Mouse (Mus musculus) forebrain, embryonic 15.5 days (tissue): ENCODE measurements around the gene Kcnmb3. TPM values are rescaled to one million over a fixed set of nuclear protein-coding genes. Genes with fewer than 3 reads are reported as not detected.

ENCODE experiments used
- ATAC-seq: fragments of 200-750 bp; cut with Nextera tagmentation; replicated peaks from 2 replicates; pipeline ENCODE4 v1.8.0; 2017; ENCODE audit warnings: mild to moderate bottlenecking, moderate TSS enrichment, moderate library complexity
- H3K27ac ChIP-seq: fragments of 300-500 bp; sonication (generic); replicated peaks from 2 replicates; pipeline ENCODE4 v1.5.1; 2015; ENCODE audit warnings: mild to moderate bottlenecking, inconsistent platforms
- H3K27me3 ChIP-seq: fragments of 300-500 bp; sonication (generic); 2 replicates; pipeline ENCODE4 v1.6.1; 2015; ENCODE audit warnings: inconsistent platforms
- H3K36me3 ChIP-seq: fragments of 300-500 bp; sonication (generic); 2 replicates; pipeline ENCODE4 v1.6.1; 2015; ENCODE audit warnings: mild to moderate bottlenecking, inconsistent platforms
- H3K4me1 ChIP-seq: fragments of 300-500 bp; sonication (generic); 2 replicates; pipeline ENCODE4 v1.6.1; 2015; ENCODE audit warnings: inconsistent platforms
- H3K4me2 ChIP-seq: fragments of 300-500 bp; sonication (generic); replicated peaks from 2 replicates; pipeline ENCODE4 v1.6.1; 2015; ENCODE audit warnings: mild to moderate bottlenecking, inconsistent platforms
- H3K4me3 ChIP-seq: fragments of 300-500 bp; sonication (generic); 2 replicates; pipeline ENCODE4 v1.5.1; 2015; ENCODE audit warnings: mild to moderate bottlenecking, inconsistent platforms
- H3K9ac ChIP-seq: fragments of 300-500 bp; sonication (generic); replicated peaks from 2 replicates; pipeline ENCODE4 v1.6.1; 2015; ENCODE audit warnings: mild to moderate bottlenecking, inconsistent platforms
- H3K9me3 ChIP-seq: fragments of 300-500 bp; sonication (generic); 2 replicates; pipeline ENCODE4 v1.6.1; 2016; ENCODE audit warnings: inconsistent platforms
- WGBS: fragments of 180-500 bp; shearing (Covaris S2); methylation state at CpG from one replicate; pipeline ENCODE4 v1.1.7; 2015; ENCODE audit warnings: mixed read lengths; 5-methylcytosine and 5-hydroxymethylcytosine counted together
- polyA plus RNA-seq: library from polyadenylated mRNA; unstranded; fragments of >200 nt; fragmentation: Nextera tagmentation; extraction: Ambion mirVana; gene quantifications from 2 replicates; pipeline ENCODE4 v1.2.1, GENCODE M21; 2015

Gene Kcnmb3
- polyA plus RNA-seq, 1 experiment from 2014 or later: 0.25 TPM

DNA sequence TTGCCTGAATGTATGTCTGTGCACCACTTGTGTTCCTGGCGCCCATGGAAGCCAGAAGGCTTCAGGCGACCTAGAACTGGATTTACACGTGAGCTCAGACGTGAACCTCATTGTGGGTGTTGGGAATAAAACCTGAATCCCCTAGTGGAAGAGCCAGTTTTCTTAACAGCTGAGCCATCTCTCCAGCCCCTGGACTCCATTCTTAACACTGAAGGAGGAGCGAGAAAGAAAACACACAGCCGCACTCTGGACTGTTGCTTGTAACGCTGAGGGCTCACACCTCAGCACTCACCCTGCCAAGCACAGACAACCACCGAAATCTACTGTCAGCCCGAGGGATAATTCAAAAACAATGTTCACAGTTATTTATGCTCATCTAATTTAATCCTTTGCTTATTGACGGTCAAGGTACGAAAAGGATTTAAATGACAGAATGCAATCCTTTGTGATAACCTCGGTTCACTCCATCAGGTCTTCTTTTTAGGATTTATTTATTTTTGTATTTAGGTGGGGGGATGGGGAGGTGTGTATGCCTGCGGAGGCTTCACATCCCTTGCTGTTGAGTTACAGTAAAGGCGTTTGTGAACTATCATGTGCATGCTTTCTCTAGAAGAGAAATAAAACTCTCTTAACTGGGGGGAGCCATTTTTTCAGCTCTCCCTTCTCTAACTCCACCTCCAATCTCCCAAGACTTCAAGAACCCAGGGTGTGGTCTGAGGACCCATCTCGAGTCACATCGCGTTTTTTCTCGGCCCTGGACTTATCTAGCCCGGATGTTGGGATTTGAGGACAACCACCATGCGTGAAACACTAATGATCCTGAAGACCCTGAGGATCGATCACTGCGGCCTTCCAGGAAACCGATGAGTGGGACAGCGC, 17.7 kb upstream of the Kcnmb3 start, which contains the start of gene Zfp639:
Gene Zfp639 (plus strand): TSS at position 764 of the 879 bp plus-strand sequence.
- H3K4me2 ChIP-seq: peak within 1 kb of the TSS; percentile 68
- H3K4me3 ChIP-seq: peak within 1 kb of the TSS; percentile 91
- no peaks in the 10 kb centered on the region for H3K9me3 ChIP-seq
- no peak; the same call in none of the 2 replicates for ATAC-seq
- H3K9ac ChIP-seq: peak within 1 kb of the TSS; percentile 96
- no peaks in the 10 kb centered on the region for H3K27me3 ChIP-seq
- H3K4me1 ChIP-seq: peaks cover 29% of the 10 kb centered on the region
- WGBS: 7% methylated on average over 24 of the region's 24 CpGs
- H3K27ac ChIP-seq: peak within 1 kb of the TSS; percentile 76
- H3K36me3 ChIP-seq: peaks cover 5% of the 10 kb centered on the region; the same call in 1 of the 2 replicates

DNA sequence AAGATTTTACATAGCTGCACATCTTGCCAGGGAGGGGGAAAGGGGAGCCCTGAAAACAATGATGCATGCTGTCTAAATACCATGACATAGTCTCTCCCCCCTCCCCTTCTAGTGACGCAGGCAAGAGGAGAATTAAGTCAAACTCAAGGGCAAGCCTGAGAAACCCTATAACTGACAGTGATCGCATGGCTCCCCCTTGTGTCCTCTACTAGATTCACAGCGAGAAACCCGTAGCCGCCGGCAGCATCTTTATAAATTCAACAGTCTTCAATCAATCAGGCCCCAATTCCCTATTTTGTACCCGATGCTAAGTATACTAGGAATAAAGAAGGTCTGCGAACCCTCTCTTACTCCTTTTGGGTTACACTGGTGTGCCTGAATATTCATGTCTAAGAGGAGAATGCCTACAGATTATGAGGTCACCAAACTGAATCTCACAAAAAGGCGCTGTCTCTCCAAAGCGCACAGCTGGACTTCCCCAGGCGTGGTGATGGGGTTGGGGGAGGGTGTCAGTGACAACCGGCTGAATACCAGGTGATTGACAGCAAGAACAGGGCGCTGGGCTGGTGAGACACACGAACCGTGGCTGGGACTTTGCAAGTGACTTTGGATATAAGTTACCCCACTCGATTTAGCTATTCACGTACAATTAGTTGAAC, 16.8 kb upstream of the Kcnmb3 start:
- Histone ChIP-seq H3K27ac (no peak overlapping the region), H3K27me3 (no peaks in the 10 kb centered on the region), H3K9ac (no peak overlapping the region), H3K36me3 (0 out of 2 replicates have a peak, but pooled peaks cover 2% of the 10 kb centered on the region), H3K4me3 (peak overlapping the region; percentile 19), H3K4me1 (peaks cover 29% of the 10 kb centered on the region), H3K9me3 (no peaks in the 10 kb centered on the region), H3K4me2 (peak overlapping the region; percentile 44)
- 1% methylated on average over 17 of the region's 17 CpGs for WGBS
- peak; percentile 36 for ATAC-seq

DNA sequence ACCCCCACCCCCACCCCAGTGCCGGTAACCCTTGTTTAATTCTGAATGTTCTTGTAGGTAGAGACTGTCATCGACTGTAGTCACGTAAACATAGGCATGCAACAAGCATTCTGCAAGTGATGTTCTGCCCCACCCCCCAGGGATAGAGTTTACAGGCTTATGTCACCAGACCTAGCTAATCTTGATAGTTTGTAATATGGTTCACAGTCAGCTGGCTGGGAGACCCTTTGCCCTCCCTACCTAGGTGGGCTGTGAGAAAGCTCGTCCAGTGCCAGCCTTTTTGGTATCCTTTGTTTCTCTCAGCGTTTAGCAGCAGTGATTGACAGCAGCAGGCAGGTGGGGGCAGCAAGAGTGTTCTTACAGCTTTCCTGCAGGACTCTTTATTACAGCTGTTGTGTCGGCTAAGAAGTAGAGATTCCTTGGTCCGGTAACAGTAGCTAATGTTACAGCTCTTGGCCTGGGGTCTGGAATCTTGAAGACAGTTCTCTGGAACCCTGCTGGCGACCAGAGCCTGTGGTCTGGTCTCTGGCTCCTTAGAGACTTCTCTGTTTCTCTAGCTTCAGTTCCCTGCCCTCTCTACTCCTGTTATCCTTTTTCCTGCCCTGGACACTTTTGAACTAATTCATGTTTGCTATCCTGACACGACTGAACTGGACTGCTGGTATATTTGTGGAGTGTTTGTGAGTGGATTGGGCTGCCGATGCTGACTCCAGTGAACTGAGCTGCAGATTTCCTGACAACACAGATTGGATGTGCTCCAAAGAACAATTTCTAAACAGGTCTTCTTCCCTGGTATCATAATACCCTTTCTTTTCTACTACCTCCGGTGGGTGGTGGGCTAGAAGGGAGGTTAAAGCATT, 14.6 kb upstream of the Kcnmb3 start:
- Histone ChIP-seq H3K4me3 (no peak overlapping the region), H3K9me3 (no peaks in the 10 kb centered on the region), H3K4me2 (no peak overlapping the region), H3K27ac (no peak overlapping the region), H3K9ac (no peak overlapping the region), H3K4me1 (peaks cover 17% of the 10 kb centered on the region), H3K36me3 (no peaks in the 10 kb centered on the region), H3K27me3 (no peaks in the 10 kb centered on the region)
- no peak for ATAC-seq
- 56% methylated on average over 11 of the region's 11 CpGs for WGBS

DNA sequence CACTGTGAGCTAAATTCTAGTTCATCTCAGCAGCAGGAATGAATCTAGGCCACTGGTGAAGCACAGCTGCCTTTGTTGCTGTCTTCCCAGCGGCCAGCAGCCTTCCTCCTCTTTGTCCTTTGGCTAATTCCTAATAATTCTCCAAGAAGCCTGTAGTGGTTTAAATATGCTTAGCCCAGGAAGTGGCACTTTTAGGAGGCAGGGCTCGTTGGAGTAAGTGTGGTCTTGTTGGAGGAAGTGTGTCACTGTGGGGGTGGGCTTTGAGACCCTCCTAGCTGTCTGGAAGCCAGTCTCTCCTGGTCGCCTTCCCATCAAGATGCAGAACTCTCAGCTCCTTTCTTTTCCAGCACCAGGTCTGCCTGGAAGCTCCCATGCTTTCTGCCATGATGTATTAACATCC, 13.8 kb upstream of the Kcnmb3 start:
- H3K4me2 ChIP-seq: no peak overlapping the region
- H3K9me3 ChIP-seq: no peaks in the 10 kb centered on the region
- WGBS: 70% methylated on average over 3 of the region's 3 CpGs
- no peak overlapping the region for H3K27ac ChIP-seq
- H3K27me3 ChIP-seq: no peaks in the 10 kb centered on the region
- H3K36me3 ChIP-seq: no peaks in the 10 kb centered on the region
- ATAC-seq: no peak
- H3K4me3 ChIP-seq: no peak overlapping the region
- peaks cover 10% of the 10 kb centered on the region for H3K4me1 ChIP-seq
- no peak overlapping the region for H3K9ac ChIP-seq

DNA sequence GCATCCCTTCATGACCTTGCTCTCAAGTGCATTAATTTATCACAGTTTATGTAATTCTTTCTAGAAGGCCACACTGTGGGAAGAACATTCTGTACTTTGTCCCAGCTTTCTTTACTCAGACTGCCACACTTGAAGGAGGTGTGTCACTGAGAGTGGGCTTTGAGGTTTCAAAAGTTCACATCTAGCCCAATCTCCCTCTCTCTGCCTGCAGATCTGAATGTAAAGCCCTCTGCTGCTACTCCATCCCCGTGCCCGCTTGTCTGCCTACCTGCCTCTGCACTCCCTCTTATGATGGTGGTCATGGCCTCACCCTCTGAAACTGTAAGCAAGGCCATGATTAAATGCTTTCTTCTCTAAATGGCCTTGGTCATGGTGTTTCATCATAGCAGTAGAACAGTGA, 8.3 kb upstream of the Kcnmb3 start:
- WGBS: 94% methylated on average over 2 of the region's 2 CpGs
- ATAC-seq: no peak
- H3K36me3 ChIP-seq: no peaks in the 10 kb centered on the region
- no peaks in the 10 kb centered on the region for H3K27me3 ChIP-seq
- no peak overlapping the region for H3K27ac ChIP-seq
- no peak overlapping the region for H3K4me3 ChIP-seq
- H3K9ac ChIP-seq: no peak overlapping the region
- 0 out of 2 replicates have a peak, but pooled peaks cover 2% of the 10 kb centered on the region for H3K4me1 ChIP-seq
- H3K9me3 ChIP-seq: no peaks in the 10 kb centered on the region
- H3K4me2 ChIP-seq: no peak overlapping the region

DNA sequence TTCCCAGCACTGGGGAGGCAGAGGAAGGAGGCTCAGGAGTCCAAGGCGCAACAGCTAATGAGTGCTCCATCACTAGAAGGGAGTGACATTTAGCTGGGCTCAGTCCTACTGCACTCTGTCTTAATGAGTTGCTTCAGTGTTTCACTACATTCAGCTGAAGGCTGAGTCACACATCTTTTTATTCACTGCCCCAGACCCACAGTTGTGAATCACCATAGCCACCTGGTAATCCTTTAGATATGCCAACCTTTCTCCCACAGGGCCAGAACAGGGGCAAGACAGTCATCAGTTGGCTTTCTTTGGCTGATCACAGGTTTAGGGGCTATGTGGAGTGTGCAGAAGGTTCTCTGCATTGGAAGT, 4.7 kb upstream of the Kcnmb3 start:
- H3K9me3 ChIP-seq: no peaks in the 10 kb centered on the region
- no peaks in the 10 kb centered on the region for H3K36me3 ChIP-seq
- no peak overlapping the region for H3K27ac ChIP-seq
- 94% methylated on average over 1 of the region's 1 CpGs for WGBS
- no peak for ATAC-seq
- no peak overlapping the region for H3K4me2 ChIP-seq
- H3K4me1 ChIP-seq: 0 out of 2 replicates have a peak, but pooled peaks cover 2% of the 10 kb centered on the region
- no peak overlapping the region for H3K9ac ChIP-seq
- H3K4me3 ChIP-seq: no peak overlapping the region
- no peaks in the 10 kb centered on the region for H3K27me3 ChIP-seq

DNA sequence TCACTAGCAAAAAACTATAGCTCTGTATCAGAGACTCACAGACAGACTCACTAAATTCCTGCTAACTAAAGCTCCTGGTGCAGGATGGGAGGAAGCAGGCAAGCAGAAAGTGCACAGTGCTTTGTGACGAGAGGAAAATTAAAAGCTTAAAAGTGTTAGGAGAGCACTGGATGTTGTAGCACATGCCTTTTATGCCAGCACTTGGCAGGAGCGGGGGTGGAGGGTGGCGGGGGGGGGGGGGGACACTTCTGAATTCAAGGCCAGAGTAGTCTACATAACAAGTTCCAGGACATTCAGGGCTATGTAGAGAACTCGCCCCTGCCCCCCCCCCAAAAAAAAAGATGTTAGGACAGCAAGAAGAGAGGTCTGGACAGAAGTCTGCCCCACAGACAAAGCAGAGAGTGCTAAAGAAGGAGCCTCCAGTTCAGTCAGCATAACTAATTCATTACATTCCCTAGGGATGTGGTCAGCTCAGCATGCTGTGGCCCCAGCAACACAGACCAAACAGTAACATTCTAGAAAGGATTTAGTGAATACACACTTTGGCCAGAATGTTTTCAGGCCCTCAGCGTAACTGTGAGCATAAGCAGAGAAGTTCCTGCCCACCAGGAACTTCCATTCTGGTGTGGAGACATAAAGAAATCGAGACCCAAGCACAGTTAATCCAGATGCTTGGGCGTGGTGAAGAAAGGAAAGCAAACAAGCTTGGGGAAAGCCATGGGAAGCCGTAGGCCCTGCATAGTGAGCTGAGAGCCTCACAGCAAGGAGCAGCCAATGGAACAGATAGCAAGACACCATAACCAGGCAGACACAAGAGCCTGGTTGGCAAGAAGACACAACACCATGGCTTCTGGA, 4.1 kb upstream of the Kcnmb3 start:
- H3K4me1 ChIP-seq: 0 out of 2 replicates have a peak, but pooled peaks cover 2% of the 10 kb centered on the region
- H3K27ac ChIP-seq: no peak overlapping the region
- no peaks in the 10 kb centered on the region for H3K27me3 ChIP-seq
- 30% methylated on average over 8 of the region's 8 CpGs for WGBS
- no peak overlapping the region for H3K4me2 ChIP-seq
- no peak overlapping the region for H3K9ac ChIP-seq
- no peak overlapping the region for H3K4me3 ChIP-seq
- H3K9me3 ChIP-seq: no peaks in the 10 kb centered on the region
- peak; percentile 74 for ATAC-seq
- no peaks in the 10 kb centered on the region for H3K36me3 ChIP-seq

DNA sequence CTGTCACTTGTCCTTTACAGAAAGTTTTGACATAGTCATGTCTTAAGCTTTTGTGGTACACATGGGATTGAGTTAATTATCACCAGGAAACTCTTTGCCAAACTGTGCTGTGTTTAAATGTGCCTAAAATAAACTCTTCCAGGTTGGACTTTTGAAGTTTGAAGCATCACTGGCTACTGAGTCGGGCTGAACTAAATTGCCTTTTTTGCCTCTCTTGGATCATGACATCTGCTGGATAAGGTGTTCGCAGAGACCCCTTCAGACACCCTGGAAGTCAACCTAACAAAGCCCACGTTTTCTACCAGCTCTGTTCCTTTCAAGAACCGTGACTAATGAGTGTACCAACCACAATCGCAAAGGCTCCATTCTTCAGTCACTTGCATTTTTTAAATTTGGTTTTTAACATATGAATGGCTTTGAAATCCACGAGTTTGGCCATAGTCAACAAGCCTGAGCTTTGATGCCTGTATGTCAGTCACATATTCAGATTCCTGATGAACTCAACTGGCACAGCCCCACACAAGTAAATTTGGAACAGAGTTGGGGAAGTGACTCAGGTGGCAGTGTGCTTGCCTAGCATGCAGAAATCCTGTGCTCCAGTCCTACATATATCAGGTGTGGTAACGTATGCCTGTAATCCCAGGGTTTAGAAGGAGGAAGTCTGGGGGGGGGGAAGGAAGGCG, 3.2 kb upstream of the Kcnmb3 start:
- 36% methylated on average over 8 of the region's 8 CpGs for WGBS
- Histone ChIP-seq H3K9ac (no peak overlapping the region), H3K27ac (no peak overlapping the region), H3K4me2 (no peak overlapping the region), H3K4me3 (no peak overlapping the region), H3K27me3 (no peaks in the 10 kb centered on the region), H3K36me3 (no peaks in the 10 kb centered on the region), H3K9me3 (no peaks in the 10 kb centered on the region), H3K4me1 (0 out of 2 replicates have a peak, but pooled peaks cover 2% of the 10 kb centered on the region)
- no peak for ATAC-seq

DNA sequence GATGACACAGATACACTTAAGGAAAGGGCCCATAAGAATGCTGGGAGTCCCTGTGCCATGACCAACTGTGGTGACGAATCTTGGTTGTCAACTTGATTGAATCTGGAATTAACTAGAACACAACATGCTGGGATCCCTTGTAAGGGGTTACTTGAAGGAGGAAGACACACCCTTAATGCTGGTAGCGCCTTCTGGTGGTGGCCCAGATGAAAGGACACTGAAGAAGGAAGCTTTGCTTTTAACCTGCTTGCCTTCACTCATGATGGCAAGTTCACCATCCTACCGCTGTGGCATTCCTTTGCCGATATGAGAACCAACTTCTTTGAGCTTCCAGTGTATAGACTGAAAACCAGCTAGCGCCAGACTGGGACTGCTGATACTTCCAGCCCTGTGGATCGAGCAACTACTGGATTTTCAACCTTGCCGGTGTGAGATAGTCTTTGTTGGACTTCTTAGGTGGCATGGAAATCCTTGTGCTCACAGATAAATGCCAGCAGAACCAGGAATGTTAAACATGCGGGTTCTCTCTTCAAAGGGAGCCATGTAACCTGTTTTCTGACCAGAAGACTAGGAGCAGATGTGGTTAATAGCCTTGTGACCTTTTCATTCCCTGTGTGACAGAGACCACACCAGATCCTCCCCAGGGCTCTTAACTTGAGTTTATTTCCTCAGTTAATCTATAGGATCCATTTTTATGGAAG, 2.5 kb upstream of the Kcnmb3 start:
- WGBS: 88% methylated on average over 8 of the region's 8 CpGs
- H3K4me2 ChIP-seq: no peak overlapping the region
- H3K36me3 ChIP-seq: no peaks in the 10 kb centered on the region
- no peaks in the 10 kb centered on the region for H3K9me3 ChIP-seq
- no peak for ATAC-seq
- no peak overlapping the region for H3K4me3 ChIP-seq
- 0 out of 2 replicates have a peak, but pooled peaks cover 2% of the 10 kb centered on the region for H3K4me1 ChIP-seq
- H3K27me3 ChIP-seq: no peaks in the 10 kb centered on the region
- H3K9ac ChIP-seq: no peak overlapping the region
- H3K27ac ChIP-seq: no peak overlapping the region

DNA sequence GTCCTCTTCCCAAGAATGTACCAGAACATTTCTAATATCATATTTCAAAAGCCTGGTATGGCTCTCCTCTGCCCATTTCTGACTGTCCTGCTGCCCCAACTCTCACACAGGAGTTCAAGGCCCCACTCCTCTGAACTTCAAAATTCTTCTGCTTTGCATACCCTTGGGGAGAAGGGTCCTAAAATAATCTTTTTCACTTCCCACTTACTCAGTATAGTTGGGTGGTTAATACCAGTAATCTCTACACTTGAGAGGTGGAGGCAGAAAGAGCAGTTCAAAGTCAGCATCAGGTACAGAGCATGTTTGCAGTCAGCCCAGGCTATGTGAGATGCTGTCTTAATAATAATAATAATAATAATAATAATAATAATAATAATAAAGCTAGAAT, 1.1 kb downstream of the Kcnmb3 start:
- no peak for ATAC-seq
- no peaks in the 10 kb centered on the region for H3K4me1 ChIP-seq
- no peaks in the 10 kb centered on the region for H3K27me3 ChIP-seq
- no peaks in the 10 kb centered on the region for H3K36me3 ChIP-seq
- no peak overlapping the region for H3K4me2 ChIP-seq
- no peak overlapping the region for H3K27ac ChIP-seq
- H3K4me3 ChIP-seq: no peak overlapping the region
- H3K9me3 ChIP-seq: no peaks in the 10 kb centered on the region
- H3K9ac ChIP-seq: no peak overlapping the region
